Comparison of ENCODE assay signal across 16 mouse cellular contexts in the genomic region with DNA sequence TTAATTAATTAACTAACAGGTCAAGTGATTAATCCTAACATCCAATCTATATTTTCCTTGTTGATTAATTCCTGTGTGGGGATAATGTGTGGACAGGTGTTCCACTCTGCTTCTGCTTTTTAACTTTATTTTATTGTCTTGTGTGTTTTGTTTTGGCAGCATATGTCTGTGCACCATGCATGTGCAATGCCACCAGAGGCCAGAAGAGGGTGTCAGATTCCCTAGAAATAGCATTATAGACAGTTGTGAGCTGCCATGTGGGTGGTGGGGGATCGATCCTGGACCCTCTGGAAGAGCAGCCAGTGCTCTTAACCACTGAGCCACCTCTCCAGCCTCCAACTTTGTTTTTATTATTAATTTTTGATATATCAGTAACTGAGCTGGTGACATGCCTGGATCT.
DNase-seq lines count a peak whose midpoint lies in the region; ATAC-seq and TF ChIP-seq lines count a peak whose summit lies in the region.
"Had no signal": no experiment of that assay in that cellular context is flagged by ENCODE, and none has a peak within 500 bp of the region (broad histone marks: within the 10 kb centered on the region; RNA-seq: fewer than 3 reads in every experiment).

No protein-coding gene starts in this region.

- H3K4me2 ChIP-seq in heart, embryonic 11.5 days, result no peak overlapping the region
- no peak overlapping the region for H3K4me2 ChIP-seq in liver, embryonic 11.5 days
- H3K4me2 ChIP-seq: kidney, embryonic 15.5 days; lung, embryonic 15.5 days had no signal

- H3K9me3 ChIP-seq in heart, embryonic 11.5 days (replicated peaks; ENCODE audit: control insufficient read depth, low read length), result no peaks in the 10 kb centered on the region
- H3K9me3 ChIP-seq in liver, embryonic 11.5 days (ENCODE audit: control insufficient read depth, low read length), result no peaks in the 10 kb centered on the region
- H3K9me3 ChIP-seq: embryonic facial prominence, embryonic 10.5 days; kidney, embryonic 15.5 days; lung, embryonic 15.5 days; megakaryocyte, embryonic 14.5 days had no signal

- no peak for TF ChIP-seq POLR2A in heart, adult 2 months (IDR thresholded peaks at IDR 0.05; ENCODE audit: insufficient read depth, low read depth, low read length)
- no peak for TF ChIP-seq POLR2A in liver, adult 2 months (IDR thresholded peaks at IDR 0.05; ENCODE audit: extremely low read depth, insufficient read depth, low read length)

- H3K27ac ChIP-seq in heart, adult 2 months, result no peak overlapping the region
- no peak overlapping the region for H3K27ac ChIP-seq in heart, embryonic 11.5 days (ENCODE audit: low read depth, low read length)
- H3K27ac ChIP-seq in liver, adult 2 months (replicated peaks; ENCODE audit: insufficient read depth, low read depth, low read length), result no peak overlapping the region
- no peak overlapping the region for H3K27ac ChIP-seq in liver, embryonic 11.5 days (ENCODE audit: low read depth, low read length)
- H3K27ac ChIP-seq: embryonic facial prominence, embryonic 10.5 days; kidney, embryonic 15.5 days; lung, embryonic 15.5 days had no signal

- POLR2A ChIA-PET in Patski (lab: Charles Lee), result no interaction called here

- DNase-seq in heart, adult 2 months, result no peak
- no peak for DNase-seq in liver, adult 2 months (ENCODE audit: extremely low read depth, low read depth, low spot score)
- no peak for DNase-seq in liver, embryonic 11.5 days (ENCODE audit: low spot score)
- DNase-seq in A20 (ENCODE audit: low read depth, low spot score) (peak; percentile 39), Patski (ENCODE audit: low read depth, low spot score) (no peak)
- DNase-seq in layer of hippocampus, adult 9-10 months (ENCODE audit: low spot score), result no peak
- DNase-seq in urinary bladder, postnatal 36 days (ENCODE audit: low spot score in 2 of 2), result no peak
- DNase-seq: cerebellum, postnatal 14 days; layer of hippocampus, adult 9-11 months; right cerebral cortex, adult 18-20 months had no signal

- WGBS in heart, adult 2 months, result 64% methylated on average over 1 of the region's 1 CpGs
- 77% methylated on average over 1 of the region's 1 CpGs for WGBS in heart, embryonic 11.5 days (ENCODE audit: insufficient replicate concordance)
- WGBS in liver, adult 2 months, result 74% methylated on average over 1 of the region's 1 CpGs
- 78% methylated on average over 1 of the region's 1 CpGs for WGBS in liver, embryonic 11.5 days

- TF ChIP-seq CTCF in heart, adult 2 months (IDR thresholded peaks at IDR 0.05), result peak; percentile 50
- TF ChIP-seq CTCF in liver, adult 2 months (IDR thresholded peaks at IDR 0.05; ENCODE audit: low read depth, low read length), result peak; percentile 26; the same call in 1 of the 2 replicates
- peak; percentile 67 for TF ChIP-seq CTCF in Patski (IDR thresholded peaks at IDR 0.05)

- H3K27me3 ChIP-seq in heart, adult 2 months (ENCODE audit: control insufficient read depth, insufficient read depth, low read length), result no peaks in the 10 kb centered on the region
- H3K27me3 ChIP-seq in heart, embryonic 11.5 days (ENCODE audit: control insufficient read depth, insufficient read depth, low read length), result no peaks in the 10 kb centered on the region
- H3K27me3 ChIP-seq in liver, adult 2 months (ENCODE audit: control insufficient read depth, insufficient read depth, low read length), result 0 out of 2 replicates have a peak, but pooled peaks cover 2% of the 10 kb centered on the region
- no peaks in the 10 kb centered on the region for H3K27me3 ChIP-seq in liver, embryonic 11.5 days (replicated peaks; ENCODE audit: control insufficient read depth, insufficient read depth, low read length)
- peaks cover 7% of the 10 kb centered on the region for H3K27me3 ChIP-seq in Patski
- H3K27me3 ChIP-seq: kidney, embryonic 15.5 days; lung, embryonic 15.5 days; megakaryocyte, embryonic 14.5 days had no signal

- no peak for ATAC-seq in heart, embryonic 11.5 days (replicated peaks; ENCODE audit: insufficient number of reproducible peaks, low FRiP score, low TSS enrichment)
- ATAC-seq in liver, embryonic 11.5 days (replicated peaks; ENCODE audit: low FRiP score), result no peak
- no peak for ATAC-seq in Patski
- ATAC-seq: forebrain, embryonic 14.5 days had no signal

- CTCF ChIA-PET in Patski (lab: Charles Lee), result no interaction called here

- in situ Hi-C loops in Patski (cut with MboI; ENCODE audit: low pct_unique_long_range_greater_than_20kb), result no loop called here

- no peak overlapping the region for H3K4me3 ChIP-seq in heart, adult 2 months
- no peak overlapping the region for H3K4me3 ChIP-seq in heart, embryonic 11.5 days (ENCODE audit: low read depth, low read length)
- no peak overlapping the region for H3K4me3 ChIP-seq in liver, adult 2 months (ENCODE audit: insufficient read depth, low read depth, low read length)
- H3K4me3 ChIP-seq in liver, embryonic 11.5 days (ENCODE audit: low read depth, low read length), result no peak overlapping the region
- H3K4me3 ChIP-seq: embryonic facial prominence, embryonic 10.5 days; kidney, embryonic 15.5 days; lung, embryonic 15.5 days; megakaryocyte, embryonic 14.5 days had no signal

- no peaks in the 10 kb centered on the region for H3K79me2 ChIP-seq in heart, adult 2 months (replicated peaks; ENCODE audit: control insufficient read depth, insufficient read depth, low read length)
- no peaks in the 10 kb centered on the region for H3K79me2 ChIP-seq in liver, adult 2 months (ENCODE audit: control insufficient read depth, insufficient read depth, low read length)

- intact Hi-C loops in heart, adult 2 months (cut with DNase I), result no loop called here

- no peaks in the 10 kb centered on the region for H3K36me3 ChIP-seq in heart, adult 2 months (ENCODE audit: control insufficient read depth, insufficient read depth, low read length)
- H3K36me3 ChIP-seq in heart, embryonic 11.5 days (ENCODE audit: control insufficient read depth, insufficient read depth, low read length), result no peaks in the 10 kb centered on the region
- no peaks in the 10 kb centered on the region for H3K36me3 ChIP-seq in liver, adult 2 months (ENCODE audit: control insufficient read depth, insufficient read depth, low read length)
- no peaks in the 10 kb centered on the region for H3K36me3 ChIP-seq in liver, embryonic 11.5 days (ENCODE audit: control insufficient read depth, insufficient read depth, low read length)
- H3K36me3 ChIP-seq: embryonic facial prominence, embryonic 10.5 days; kidney, embryonic 15.5 days; lung, embryonic 15.5 days had no signal

- no peak overlapping the region for H3K9ac ChIP-seq in heart, adult 2 months (ENCODE audit: low read depth, low read length)
- no peak overlapping the region for H3K9ac ChIP-seq in heart, embryonic 11.5 days (ENCODE audit: low read depth, low read length)
- H3K9ac ChIP-seq in liver, adult 2 months (ENCODE audit: low read depth, low read length), result no peak overlapping the region
- no peak overlapping the region for H3K9ac ChIP-seq in liver, embryonic 11.5 days (ENCODE audit: low read depth, low read length)
- H3K9ac ChIP-seq: kidney, embryonic 15.5 days; lung, embryonic 15.5 days had no signal

- TF ChIP-seq EP300 in heart, adult 2 months (IDR thresholded peaks at IDR 0.05; ENCODE audit: insufficient read depth, low read depth, low read length), result no peak

- H3K4me1 ChIP-seq in heart, adult 2 months (ENCODE audit: control insufficient read depth, insufficient read depth, low read length), result no peaks in the 10 kb centered on the region; the same call in 1 of the 2 replicates
- no peaks in the 10 kb centered on the region for H3K4me1 ChIP-seq in heart, embryonic 11.5 days (ENCODE audit: control insufficient read depth, insufficient read depth, low read length)
- no peaks in the 10 kb centered on the region for H3K4me1 ChIP-seq in liver, adult 2 months (ENCODE audit: control insufficient read depth, insufficient read depth, low read length)
- H3K4me1 ChIP-seq in liver, embryonic 11.5 days (replicated peaks; ENCODE audit: control insufficient read depth, insufficient read depth, low read length), result no peaks in the 10 kb centered on the region
- H3K4me1 ChIP-seq: embryonic facial prominence, embryonic 10.5 days; kidney, embryonic 15.5 days; lung, embryonic 15.5 days; megakaryocyte, embryonic 14.5 days had no signal
